Mouse (Mus musculus) bone marrow macrophage, adult 2 months (primary cell): Measurements from ENCODE around the gene Tmub2.

ENCODE experiments used
- CTCF ChIP-seq: IDR thresholded peaks from 2 replicates; pipeline ENCODE4 v1.5.1; 2012; ENCODE audit warnings: low read depth, mild to moderate bottlenecking, low read length, moderate library complexity
- POLR2A ChIP-seq: IDR thresholded peaks from 2 replicates; pipeline ENCODE4 v1.6.1; 2012; ENCODE audit warnings: mild to moderate bottlenecking, low read depth, low read length, borderline replicate concordance

GRCm38 (mm10) chr11:102316572-102317297 lies 32.0 kb downstream of the Tmub2 start:
- TF ChIP-seq CTCF (no peak), POLR2A (no peak)
